Mouse (Mus musculus): Measurements from ENCODE around the gene Ephb2. TPM values are rescaled to one million over a fixed set of nuclear protein-coding genes. Genes with fewer than 3 reads are reported as not detected.

The Ephb2 gene
- polyA plus RNA-seq, 1 experiment from 2014 or later: 24.3 TPM

- Histone ChIP-seq H3K4me2 (no peak overlapping the region), H3K4me3 (no peak overlapping the region), H3K27me3 (no peaks in the 10 kb centered on the region), H3K4me1 (replicated peaks) (peaks cover 47% of the 10 kb centered on the region), H3K9ac (no peak overlapping the region), H3K27ac (replicated peaks) (no peak overlapping the region), H3K9me3 (no peaks in the 10 kb centered on the region), H3K36me3 (no peaks in the 10 kb centered on the region)
- 59% methylated on average over 4 of the region's 4 CpGs for WGBS
- no peak for ATAC-seq (ENCODE audit: low FRiP score, low read depth)
Observed at GRCm38 (mm10) chr4:136812543-136812942, 23.2 kb downstream of the Ephb2 start.

GRCm38 (mm10) chr4:136811596-136811995 lies 24.2 kb downstream of the Ephb2 start:
- Histone ChIP-seq H3K4me2 (no peak overlapping the region), H3K4me3 (no peak overlapping the region), H3K9me3 (no peaks in the 10 kb centered on the region), H3K9ac (no peak overlapping the region), H3K36me3 (no peaks in the 10 kb centered on the region), H3K27ac (replicated peaks) (no peak overlapping the region), H3K27me3 (no peaks in the 10 kb centered on the region), H3K4me1 (replicated peaks) (peaks cover 47% of the 10 kb centered on the region)
- WGBS: 11% methylated on average over 6 of the region's 6 CpGs
- no peak for ATAC-seq (ENCODE audit: low FRiP score, low read depth)

GRCm38 (mm10) chr4:136808478-136808877 lies 27.3 kb downstream of the Ephb2 start:
- Histone ChIP-seq H3K27ac (replicated peaks) (0 out of 2 replicates have a peak overlapping the region, but pooled peaks have one; percentile 16), H3K4me2 (no peak overlapping the region), H3K36me3 (no peaks in the 10 kb centered on the region), H3K27me3 (no peaks in the 10 kb centered on the region), H3K4me3 (no peak overlapping the region), H3K9ac (no peak overlapping the region), H3K9me3 (no peaks in the 10 kb centered on the region), H3K4me1 (replicated peaks) (peaks cover 43% of the 10 kb centered on the region)
- no peak for ATAC-seq (ENCODE audit: low FRiP score, low read depth)
- 26% methylated on average over 11 of the region's 11 CpGs for WGBS

- Histone ChIP-seq H3K4me2 (no peak overlapping the region), H3K4me1 (replicated peaks) (peaks cover 45% of the 10 kb centered on the region), H3K9me3 (no peaks in the 10 kb centered on the region), H3K4me3 (no peak overlapping the region), H3K36me3 (no peaks in the 10 kb centered on the region), H3K27ac (replicated peaks) (peak overlapping the region; percentile 16; the same call in 1 of the 2 replicates), H3K27me3 (no peaks in the 10 kb centered on the region), H3K9ac (no peak overlapping the region)
- 43% methylated on average over 11 of the region's 11 CpGs for WGBS
- no peak for ATAC-seq (ENCODE audit: low FRiP score, low read depth)
Observed at GRCm38 (mm10) chr4:136807448-136808009, 28.3 kb downstream of the Ephb2 start.

GRCm38 (mm10) chr4:136806254-136806653 lies 29.5 kb downstream of the Ephb2 start:
- Histone ChIP-seq H3K36me3 (no peaks in the 10 kb centered on the region), H3K9me3 (no peaks in the 10 kb centered on the region), H3K4me2 (no peak overlapping the region), H3K4me1 (replicated peaks) (peaks cover 41% of the 10 kb centered on the region), H3K4me3 (no peak overlapping the region), H3K27ac (replicated peaks) (no peak overlapping the region), H3K9ac (no peak overlapping the region), H3K27me3 (no peaks in the 10 kb centered on the region)
- ATAC-seq (ENCODE audit: low FRiP score, low read depth): no peak
- 63% methylated on average over 10 of the region's 10 CpGs for whole genome bisulfite sequencing

GRCm38 (mm10) chr4:136804343-136804742 lies 31.4 kb downstream of the Ephb2 start:
- no peak for ATAC-seq (ENCODE audit: low FRiP score, low read depth)

GRCm38 (mm10) chr4:136802446-136802845 lies 33.3 kb downstream of the Ephb2 start:
- ATAC-seq (ENCODE audit: low FRiP score, low read depth): no peak
- WGBS: 60% methylated on average over 12 of the region's 12 CpGs
- Histone ChIP-seq H3K4me3 (no peak overlapping the region), H3K27ac (replicated peaks) (no peak overlapping the region), H3K4me2 (no peak overlapping the region), H3K9ac (no peak overlapping the region), H3K27me3 (no peaks in the 10 kb centered on the region), H3K36me3 (no peaks in the 10 kb centered on the region), H3K4me1 (replicated peaks) (peaks cover 63% of the 10 kb centered on the region), H3K9me3 (no peaks in the 10 kb centered on the region)

More at GRCm38 (mm10) chr4:136804343-136804742, 31.4 kb downstream of the Ephb2 start:
- Histone ChIP-seq H3K9me3 (no peaks in the 10 kb centered on the region), H3K36me3 (no peaks in the 10 kb centered on the region), H3K9ac (no peak overlapping the region), H3K4me3 (no peak overlapping the region), H3K4me1 (replicated peaks) (peaks cover 60% of the 10 kb centered on the region), H3K27ac (replicated peaks) (no peak overlapping the region), H3K27me3 (no peaks in the 10 kb centered on the region), H3K4me2 (no peak overlapping the region)
- WGBS: 94% methylated on average over 6 of the region's 6 CpGs

- no peak overlapping the region for H3K4me2 ChIP-seq
- no peak for ATAC-seq (ENCODE audit: low FRiP score, low read depth)
- no peak overlapping the region for H3K9ac ChIP-seq
- H3K4me1 ChIP-seq (replicated peaks): peaks cover 59% of the 10 kb centered on the region
- no peaks in the 10 kb centered on the region for H3K36me3 ChIP-seq
- WGBS: 79% methylated on average over 5 of the region's 5 CpGs
- no peak overlapping the region for H3K4me3 ChIP-seq
- no peaks in the 10 kb centered on the region for H3K27me3 ChIP-seq
- H3K9me3 ChIP-seq: no peaks in the 10 kb centered on the region
- H3K27ac ChIP-seq (replicated peaks): no peak overlapping the region
Observed at GRCm38 (mm10) chr4:136801944-136802343, 33.8 kb downstream of the Ephb2 start.

GRCm38 (mm10) chr4:136801463-136801862 lies 34.3 kb downstream of the Ephb2 start:
- Histone ChIP-seq H3K4me2 (no peak overlapping the region), H3K4me3 (no peak overlapping the region), H3K36me3 (no peaks in the 10 kb centered on the region), H3K27me3 (no peaks in the 10 kb centered on the region), H3K9me3 (no peaks in the 10 kb centered on the region), H3K4me1 (replicated peaks) (peaks cover 54% of the 10 kb centered on the region), H3K9ac (no peak overlapping the region), H3K27ac (replicated peaks) (no peak overlapping the region)
- 90% methylated on average over 8 of the region's 8 CpGs for WGBS
- ATAC-seq (ENCODE audit: low FRiP score, low read depth): no peak

GRCm38 (mm10) chr4:136800366-136800765 lies 35.4 kb downstream of the Ephb2 start:
- no peaks in the 10 kb centered on the region for H3K27me3 ChIP-seq
- H3K4me1 ChIP-seq (replicated peaks): peaks cover 51% of the 10 kb centered on the region
- no peaks in the 10 kb centered on the region for H3K9me3 ChIP-seq
- 43% methylated on average over 14 of the region's 14 CpGs for WGBS
- no peak overlapping the region for H3K4me3 ChIP-seq
- H3K36me3 ChIP-seq: no peaks in the 10 kb centered on the region
- 0 out of 2 replicates have a peak overlapping the region, but pooled peaks have one; percentile 9 for H3K27ac ChIP-seq (replicated peaks)
- no peak overlapping the region for H3K4me2 ChIP-seq
- no peak overlapping the region for H3K9ac ChIP-seq
- no peak for ATAC-seq (ENCODE audit: low FRiP score, low read depth)

GRCm38 (mm10) chr4:136797677-136798569 lies 37.9 kb downstream of the Ephb2 start:
- Histone ChIP-seq H3K4me1 (replicated peaks) (peaks cover 61% of the 10 kb centered on the region), H3K27me3 (no peaks in the 10 kb centered on the region), H3K9ac (no peak overlapping the region), H3K4me2 (no peak overlapping the region), H3K9me3 (no peaks in the 10 kb centered on the region), H3K27ac (replicated peaks) (no peak overlapping the region), H3K4me3 (no peak overlapping the region), H3K36me3 (no peaks in the 10 kb centered on the region)
- 55% methylated on average over 23 of the region's 23 CpGs for whole genome bisulfite sequencing
- ATAC-seq (ENCODE audit: low FRiP score, low read depth): no peak

- peaks cover 44% of the 10 kb centered on the region for H3K4me1 ChIP-seq (replicated peaks)
- H3K9me3 ChIP-seq: no peaks in the 10 kb centered on the region
- H3K4me3 ChIP-seq: no peak overlapping the region
- 50% methylated on average over 11 of the region's 11 CpGs for WGBS
- no peak overlapping the region for H3K4me2 ChIP-seq
- no peaks in the 10 kb centered on the region for H3K36me3 ChIP-seq
- no peaks in the 10 kb centered on the region for H3K27me3 ChIP-seq
- H3K27ac ChIP-seq (replicated peaks): 0 out of 2 replicates have a peak overlapping the region, but pooled peaks have one; percentile 51
- no peak overlapping the region for H3K9ac ChIP-seq
- ATAC-seq (ENCODE audit: low FRiP score, low read depth): peak; percentile 21; the same call in 1 of the 2 replicates
Observed at GRCm38 (mm10) chr4:136793320-136793719, 42.5 kb downstream of the Ephb2 start.
